Mouse (Mus musculus) liver, embryonic 16.5 days (tissue): ENCODE measurements around the gene Snap47. TPM values are rescaled to one million over a fixed set of nuclear protein-coding genes. Genes with fewer than 3 reads are reported as not detected.

ENCODE experiments used
- ATAC-seq: fragments of 200-750 bp; cut with Nextera tagmentation; 2 replicates; pipeline ENCODE4 v1.8.0; 2017; ENCODE audit warnings: low read depth, mild to moderate bottlenecking, moderate number of reproducible peaks, moderate library complexity
- H3K27ac ChIP-seq: fragments of 300-500 bp; sonication (generic); 2 replicates; pipeline ENCODE4 v1.5.1; 2014; ENCODE audit warnings: mild to moderate bottlenecking, low read length
- H3K27me3 ChIP-seq: fragments of 300-500 bp; sonication (generic); 2 replicates; pipeline ENCODE4 v1.6.1; 2014; ENCODE audit warnings: low read depth, low read length, mixed read lengths; ENCODE audit not compliant: control insufficient read depth, insufficient read depth
- H3K36me3 ChIP-seq: fragments of 300-500 bp; sonication (generic); 2 replicates; pipeline ENCODE4 v1.6.1; 2014; ENCODE audit warnings: mild to moderate bottlenecking; ENCODE audit not compliant: control insufficient read depth, insufficient read depth
- H3K4me1 ChIP-seq: fragments of 300-500 bp; sonication (generic); 2 replicates; pipeline ENCODE4 v1.6.1; 2014; ENCODE audit warnings: low read depth, low read length, mixed read lengths; ENCODE audit not compliant: control insufficient read depth
- H3K4me2 ChIP-seq: fragments of 300-500 bp; sonication (generic); 2 replicates; pipeline ENCODE4 v1.6.1; 2014; ENCODE audit warnings: low read depth, low read length, mixed read lengths
- H3K4me3 ChIP-seq: fragments of 300-500 bp; sonication (generic); 2 replicates; pipeline ENCODE4 v1.5.1; 2014; ENCODE audit warnings: low read depth, mild to moderate bottlenecking, low read length
- H3K9ac ChIP-seq: fragments of 300-500 bp; sonication (generic); 2 replicates; pipeline ENCODE4 v1.6.1; 2014; ENCODE audit warnings: low read depth, low read length
- H3K9me3 ChIP-seq: fragments of 300-500 bp; sonication (generic); replicated peaks from 2 replicates; pipeline ENCODE4 v1.6.1; 2016; ENCODE audit warnings: low read length; ENCODE audit not compliant: control insufficient read depth
- WGBS: fragments of 180-500 bp; shearing (Covaris S2); extraction: QIAGEN DNeasy Blood & Tissue Kit; methylation state at CpG from one replicate; pipeline ENCODE4 v1.1.7; 2014; ENCODE audit not compliant: insufficient replicate concordance; 5-methylcytosine and 5-hydroxymethylcytosine counted together
- polyA plus RNA-seq: library from polyadenylated mRNA; unstranded; fragments of >200 nt; fragmentation: Nextera tagmentation; extraction: Ambion mirVana; gene quantifications from 2 replicates; pipeline ENCODE4 v1.2.1, GENCODE M21; 2015

Snap47 gene
- 26.3 and 28.7 TPM in 2 replicates for polyA plus RNA-seq

DNA sequence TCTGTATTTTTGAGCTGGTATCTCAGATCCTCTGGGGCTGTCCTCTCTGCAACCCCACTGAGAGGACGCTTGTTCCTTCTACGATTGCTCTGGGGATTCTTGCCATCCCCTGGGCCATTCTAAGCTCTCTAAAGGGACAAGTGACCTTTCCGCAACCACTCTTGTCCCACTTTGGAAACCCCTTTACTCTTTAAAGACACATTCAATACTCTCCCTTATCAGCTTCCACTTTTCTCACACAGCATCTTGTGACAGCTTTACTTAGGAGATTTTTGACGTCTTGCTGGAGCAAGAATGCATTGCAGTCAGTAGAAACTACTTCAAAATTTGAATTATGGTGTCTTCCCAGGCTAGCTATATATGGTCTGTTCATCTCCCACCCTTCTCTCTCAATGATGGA lies at the start of gene Snap47:
Gene Snap47 (minus strand): TSS at position 101 of the 400 bp plus-strand sequence.
- WGBS, result 75% methylated on average over 4 of the region's 4 CpGs
- H3K27me3 ChIP-seq, result no peaks in the 10 kb centered on the region
- ATAC-seq, result no peak

DNA sequence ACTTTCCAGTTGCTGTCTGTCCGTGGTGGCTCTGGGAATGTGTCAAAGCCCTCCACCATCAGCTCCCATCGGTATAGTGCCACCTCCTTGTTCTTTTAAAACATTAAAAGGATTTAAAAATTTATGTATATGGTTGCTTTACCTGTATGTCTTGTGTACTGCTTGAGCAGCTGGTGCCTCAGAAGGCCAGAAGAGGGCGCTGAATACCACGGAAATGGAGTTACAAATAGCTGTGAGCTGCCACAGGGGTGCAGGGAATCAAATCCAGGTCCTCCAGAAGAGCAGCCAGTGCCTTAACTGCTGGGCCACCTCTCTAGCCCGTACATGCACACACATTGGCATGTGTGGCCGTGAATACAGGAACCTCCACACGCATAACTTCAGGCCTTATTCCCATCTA lies 46.8 kb upstream of the Snap47 start:
- H3K4me1 ChIP-seq, result no peaks in the 10 kb centered on the region
- no peak overlapping the region for H3K4me3 ChIP-seq
- H3K27me3 ChIP-seq, result no peaks in the 10 kb centered on the region
- no peak overlapping the region for H3K27ac ChIP-seq
- H3K9ac ChIP-seq, result no peak overlapping the region
- no peaks in the 10 kb centered on the region for H3K9me3 ChIP-seq
- 69% methylated on average over 7 of the region's 7 CpGs for WGBS
- no peak for ATAC-seq
- H3K4me2 ChIP-seq, result no peak overlapping the region
- peaks cover 13% of the 10 kb centered on the region for H3K36me3 ChIP-seq

More for the DNA sequence above, at the start of gene Snap47:
- Histone ChIP-seq H3K27ac (peak within 1 kb of the TSS; percentile 43), H3K9ac (peak within 1 kb of the TSS; percentile 87), H3K36me3 (peaks cover 11% of the 10 kb centered on the region), H3K4me2 (peak within 1 kb of the TSS; percentile 94), H3K4me1 (peaks cover 17% of the 10 kb centered on the region), H3K9me3 (no peaks in the 10 kb centered on the region), H3K4me3 (peak within 1 kb of the TSS; percentile 87)

DNA sequence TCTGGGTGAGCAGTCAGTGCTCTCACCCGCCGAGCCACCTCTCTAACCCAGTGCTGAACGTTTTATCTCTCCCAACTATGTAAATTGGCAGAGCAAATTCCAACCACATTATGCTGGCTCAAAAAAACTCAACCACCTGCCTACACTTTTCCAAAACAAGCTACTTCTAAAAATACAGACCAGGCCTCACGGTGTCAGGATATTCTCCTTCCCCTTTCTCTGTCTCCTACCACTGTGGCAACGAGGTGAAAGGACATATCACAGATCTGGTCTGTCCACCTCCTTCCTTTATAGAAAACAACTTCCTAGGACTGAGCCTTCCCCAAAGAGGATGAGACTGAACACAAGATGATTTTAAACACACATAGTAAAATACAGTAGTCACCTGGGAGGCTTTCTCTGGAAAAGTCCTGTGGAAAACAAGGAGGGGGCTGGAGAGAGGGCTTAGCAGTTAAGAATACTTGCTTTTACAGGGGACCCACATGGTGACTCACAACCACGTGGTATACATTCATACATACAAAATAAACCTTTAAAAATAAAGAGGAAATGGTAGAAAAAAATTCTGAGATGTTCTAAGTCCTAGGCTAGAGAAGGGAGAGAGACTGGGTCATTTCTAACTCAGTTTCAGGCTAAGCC lies 45.8 kb upstream of the Snap47 start:
- H3K4me1 ChIP-seq, result no peaks in the 10 kb centered on the region
- H3K9me3 ChIP-seq, result no peaks in the 10 kb centered on the region
- ATAC-seq, result no peak
- peaks cover 13% of the 10 kb centered on the region for H3K36me3 ChIP-seq
- no peak overlapping the region for H3K4me3 ChIP-seq
- no peak overlapping the region for H3K27ac ChIP-seq
- no peak overlapping the region for H3K4me2 ChIP-seq
- no peaks in the 10 kb centered on the region for H3K27me3 ChIP-seq
- 47% methylated on average over 6 of the region's 6 CpGs for WGBS
- no peak overlapping the region for H3K9ac ChIP-seq

DNA sequence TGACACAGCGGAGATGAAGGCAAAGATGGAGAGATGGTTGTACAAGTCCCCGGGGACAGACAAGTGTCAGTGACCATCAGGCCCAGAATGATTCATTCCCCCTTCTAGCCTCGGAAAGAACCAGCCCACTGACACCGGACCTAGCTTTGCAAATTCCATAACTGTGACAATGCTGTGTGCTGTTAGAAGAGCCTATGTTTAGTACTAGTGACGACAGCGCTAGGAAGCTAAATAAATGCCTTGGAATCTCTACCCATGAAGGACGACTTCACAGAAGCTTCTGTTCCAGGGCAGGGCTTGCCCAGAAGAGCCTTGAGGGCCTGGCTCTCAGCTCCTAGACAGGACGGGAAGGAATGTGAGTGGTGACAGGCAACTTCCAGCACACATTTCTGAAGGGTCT lies 35.2 kb upstream of the Snap47 start:
- no peak overlapping the region for H3K4me2 ChIP-seq
- ATAC-seq, result no peak
- H3K9me3 ChIP-seq, result no peaks in the 10 kb centered on the region
- H3K27me3 ChIP-seq, result no peaks in the 10 kb centered on the region
- H3K9ac ChIP-seq, result no peak overlapping the region
- 67% methylated on average over 8 of the region's 8 CpGs for WGBS
- no peaks in the 10 kb centered on the region for H3K4me1 ChIP-seq
- H3K4me3 ChIP-seq, result no peak overlapping the region
- H3K36me3 ChIP-seq, result peaks cover 8% of the 10 kb centered on the region; the same call in 1 of the 2 replicates
- no peak overlapping the region for H3K27ac ChIP-seq

DNA sequence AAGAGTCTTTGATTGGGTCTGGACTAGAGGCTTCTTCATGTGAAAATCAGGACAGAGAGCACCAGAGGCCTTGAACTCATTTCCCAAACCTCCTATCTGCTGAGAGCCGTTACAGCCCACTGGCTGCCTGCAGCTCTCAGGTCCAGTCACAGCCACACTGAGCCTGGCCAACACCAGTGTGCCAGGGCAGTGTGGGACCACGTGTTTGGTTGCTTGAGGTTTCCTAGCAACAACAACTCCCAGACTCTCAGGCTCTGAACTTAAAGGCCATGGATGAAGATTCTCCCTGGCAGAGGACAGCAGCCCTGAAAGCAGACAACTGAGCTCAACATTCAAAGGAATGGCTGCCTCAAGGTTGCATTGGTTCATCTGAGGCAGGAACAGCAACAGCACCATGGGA lies 34.7 kb upstream of the Snap47 start:
- Histone ChIP-seq H3K9ac (no peak overlapping the region), H3K4me2 (no peak overlapping the region), H3K36me3 (peaks cover 8% of the 10 kb centered on the region; the same call in 1 of the 2 replicates), H3K4me3 (no peak overlapping the region), H3K4me1 (no peaks in the 10 kb centered on the region), H3K27me3 (no peaks in the 10 kb centered on the region), H3K27ac (no peak overlapping the region), H3K9me3 (no peaks in the 10 kb centered on the region)
- no peak for ATAC-seq
- 53% methylated on average over 2 of the region's 2 CpGs for WGBS

DNA sequence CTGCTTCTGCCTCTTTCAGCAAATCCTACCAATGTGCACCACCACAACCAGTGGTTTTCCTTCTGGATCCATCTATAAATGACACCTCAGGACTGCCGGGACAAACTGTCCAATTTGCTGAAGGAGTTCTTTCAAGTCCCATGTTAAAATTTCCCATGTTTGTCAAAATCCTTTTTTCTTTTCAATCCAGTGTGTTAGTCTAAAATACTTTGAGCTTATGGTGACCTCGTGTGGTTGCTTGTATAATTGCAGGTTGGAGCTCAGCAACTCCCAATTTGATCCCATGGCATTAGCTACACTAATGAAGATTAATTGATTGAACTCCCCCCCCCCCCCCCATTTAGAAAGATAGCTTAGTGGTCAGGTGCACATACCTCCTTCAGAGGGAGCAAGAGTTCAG lies 32.2 kb upstream of the Snap47 start:
- H3K36me3 ChIP-seq, result peaks cover 8% of the 10 kb centered on the region; the same call in 1 of the 2 replicates
- whole genome bisulfite sequencing, result 6% methylated on average over 2 of the region's 2 CpGs
- H3K27me3 ChIP-seq, result no peaks in the 10 kb centered on the region
- no peak overlapping the region for H3K9ac ChIP-seq
- no peaks in the 10 kb centered on the region for H3K9me3 ChIP-seq
- no peak overlapping the region for H3K4me3 ChIP-seq
- no peak for ATAC-seq
- H3K27ac ChIP-seq, result no peak overlapping the region
- no peaks in the 10 kb centered on the region for H3K4me1 ChIP-seq
- H3K4me2 ChIP-seq, result no peak overlapping the region

DNA sequence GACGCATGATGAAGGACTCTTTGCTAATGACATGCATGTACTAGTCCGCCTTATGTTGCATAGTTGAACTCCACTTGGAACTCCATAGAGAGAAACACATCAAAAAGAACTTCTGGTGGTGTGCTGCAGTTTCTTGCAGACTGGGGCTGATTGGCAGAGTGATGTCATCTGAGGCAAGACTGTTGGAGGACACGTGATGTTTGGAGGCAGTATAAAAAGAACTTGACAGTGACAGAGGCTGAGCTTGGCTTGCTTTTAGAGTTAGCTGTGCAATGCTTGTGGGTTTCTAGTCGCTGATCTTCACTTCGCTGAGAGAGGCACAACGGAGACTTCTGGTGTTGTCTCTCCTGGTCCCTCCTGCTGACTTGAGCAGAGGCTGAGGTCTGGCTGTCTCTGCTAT lies 26.3 kb upstream of the Snap47 start:
- no peaks in the 10 kb centered on the region for H3K9me3 ChIP-seq
- no peaks in the 10 kb centered on the region for H3K4me1 ChIP-seq
- no peaks in the 10 kb centered on the region for H3K27me3 ChIP-seq
- H3K4me3 ChIP-seq, result no peak overlapping the region
- no peak overlapping the region for H3K4me2 ChIP-seq
- WGBS, result 52% methylated on average over 6 of the region's 6 CpGs
- no peak for ATAC-seq
- H3K27ac ChIP-seq, result no peak overlapping the region
- no peaks in the 10 kb centered on the region for H3K36me3 ChIP-seq
- no peak overlapping the region for H3K9ac ChIP-seq

DNA sequence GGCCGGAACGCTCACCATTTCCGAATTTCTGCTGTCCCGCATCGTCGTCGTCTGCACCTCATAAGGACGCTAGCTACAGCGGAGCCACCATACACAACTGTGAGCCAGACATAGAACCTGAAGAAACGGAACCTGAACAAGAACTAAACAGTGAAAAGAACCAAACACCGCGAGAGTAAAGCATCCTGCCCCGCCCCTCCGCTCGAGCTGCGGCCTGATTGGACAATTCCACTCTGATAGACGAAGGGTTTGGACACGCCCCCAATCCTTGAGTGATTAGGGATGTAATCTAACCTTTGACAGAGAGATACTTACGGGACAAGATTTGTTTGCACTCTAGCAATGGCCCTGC lies 21.3 kb upstream of the Snap47 start, which contains the start of gene Zfp867:
Gene Zfp867 (minus strand): TSS at position 149 of the 352 bp plus-strand sequence.
- Histone ChIP-seq H3K9me3 (no peaks in the 10 kb centered on the region), H3K36me3 (no peaks in the 10 kb centered on the region), H3K4me1 (peaks cover 2% of the 10 kb centered on the region), H3K9ac (peak within 1 kb of the TSS; percentile 71), H3K4me3 (peak within 1 kb of the TSS; percentile 65), H3K27ac (peak within 1 kb of the TSS; percentile 64), H3K27me3 (no peaks in the 10 kb centered on the region), H3K4me2 (peak within 1 kb of the TSS; percentile 79)
- ATAC-seq, result peak; percentile 88
- whole genome bisulfite sequencing, result under 1% methylated on average over 19 of the region's 19 CpGs

DNA sequence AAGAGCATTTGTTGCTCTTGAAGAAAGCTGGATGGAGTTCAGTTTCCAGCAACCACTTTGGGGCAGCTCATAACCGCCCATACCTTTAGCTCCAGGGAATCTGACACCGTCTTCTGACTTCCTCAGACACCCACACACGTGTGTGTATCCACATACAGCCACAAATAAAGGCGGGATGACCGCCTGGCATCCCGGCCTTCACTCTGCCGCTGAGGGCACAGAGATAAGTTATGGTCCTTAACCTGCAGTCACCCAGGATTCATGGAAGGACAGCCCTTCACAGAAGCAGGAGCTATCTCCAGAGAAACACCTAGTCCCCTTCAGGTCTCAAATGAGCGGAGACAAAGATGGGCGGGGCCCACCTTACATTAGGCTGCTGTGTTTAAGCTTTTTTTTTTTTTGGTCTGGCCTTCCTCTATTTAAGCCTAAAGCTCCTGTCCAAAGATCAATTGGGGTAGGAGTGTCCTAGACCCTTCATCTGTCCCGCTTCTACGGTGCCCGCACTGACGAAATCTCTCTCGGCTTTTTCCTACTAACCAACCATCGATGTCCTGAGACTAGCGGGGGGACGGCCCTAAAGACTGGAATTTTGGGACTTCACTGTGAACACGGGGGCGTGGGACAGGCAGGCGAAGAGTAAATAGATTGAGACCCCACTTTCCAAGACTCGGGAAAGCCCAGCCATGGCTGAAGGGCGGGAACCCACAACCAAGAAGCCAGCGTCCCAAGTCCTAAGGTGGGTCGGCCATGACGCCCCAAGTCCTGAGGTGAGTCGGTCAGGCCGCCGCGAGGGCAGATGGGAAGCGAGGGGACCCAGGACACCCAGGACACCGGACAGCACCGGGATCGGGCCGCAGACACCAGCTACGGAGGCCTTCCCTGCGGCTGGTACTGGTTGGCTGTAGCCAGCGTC lies 20.7 kb upstream of the Snap47 start:
- Histone ChIP-seq H3K4me2 (peak overlapping the region; percentile 79), H3K36me3 (no peaks in the 10 kb centered on the region), H3K9ac (peak overlapping the region; percentile 71), H3K27ac (peak overlapping the region; percentile 64), H3K9me3 (no peaks in the 10 kb centered on the region), H3K4me1 (peaks cover 2% of the 10 kb centered on the region), H3K4me3 (peak overlapping the region; percentile 65), H3K27me3 (no peaks in the 10 kb centered on the region)
- peak; percentile 66 for ATAC-seq
- 7% methylated on average over 37 of the region's 37 CpGs for WGBS
